Mouse (Mus musculus): ENCODE measurements around the gene Ndst2. TPM values are rescaled to one million over a fixed set of nuclear protein-coding genes. Genes with fewer than 3 reads are reported as not detected.
A peak's percentile ranks its signal among the peaks of the same experiment; 100 is the strongest.

The Ndst2 gene
- polyA plus RNA-seq (2012; rRNA removed): 28.7 and 31.4 TPM in 2 replicates

DNA sequence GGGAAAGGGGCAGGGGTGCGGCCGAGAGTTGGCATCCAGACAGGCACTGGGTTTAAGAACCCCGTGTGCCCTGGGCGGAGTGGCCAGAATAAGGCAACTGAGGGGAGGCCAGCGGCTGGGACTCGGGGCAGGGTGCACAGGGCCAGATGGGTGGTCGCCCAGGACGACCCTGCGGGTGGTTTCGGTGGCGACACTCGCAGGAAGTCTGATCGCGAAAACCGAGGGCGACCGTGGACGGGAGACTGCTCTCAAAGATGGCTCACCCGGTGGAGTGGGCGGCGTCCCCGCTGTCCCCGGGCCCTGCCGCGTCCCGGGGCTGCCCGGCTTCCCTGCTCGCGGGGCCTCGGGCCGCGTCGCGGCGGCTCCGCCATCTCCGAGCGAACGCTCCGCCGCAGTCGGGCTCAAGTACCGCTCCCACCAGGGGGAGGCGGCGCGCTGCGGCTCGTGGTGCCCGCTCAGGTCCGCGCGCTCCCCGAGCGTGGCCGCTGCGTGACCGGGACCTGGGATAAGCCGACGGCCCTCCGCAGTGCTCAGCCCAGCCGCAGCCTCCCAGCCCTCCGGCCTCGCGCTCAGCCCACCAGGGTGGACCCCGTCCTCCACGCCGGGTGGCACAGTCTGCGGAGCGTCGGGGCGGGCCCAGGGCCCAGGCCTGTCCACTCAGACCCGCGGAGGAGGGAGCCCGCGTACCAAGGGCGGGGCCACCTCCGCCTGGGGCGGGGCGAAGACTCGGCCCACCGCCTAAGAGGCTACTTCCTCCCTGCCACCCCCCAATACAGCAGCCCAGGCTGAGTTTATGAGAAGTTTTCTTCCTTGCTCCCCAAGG, at the start of gene Ndst2:
Ndst2 (minus strand) TSS at position 611 of the 823 bp plus-strand sequence.
- peak within 1 kb of the TSS; percentile 83 for H3K27ac ChIP-seq (ENCODE audit: insufficient read depth, low read depth, low read length)
- under 1% methylated on average over 60 of the region's 81 CpGs for WGBS
- peak within 1 kb of the TSS; percentile 97 for H3K4me3 ChIP-seq (ENCODE audit: insufficient read depth, low read depth, low read length)
- no peaks in the 10 kb centered on the region for H3K27me3 ChIP-seq (replicated peaks; ENCODE audit: control insufficient read depth, insufficient read depth, low read length)
- H3K4me1 ChIP-seq (ENCODE audit: control insufficient read depth, insufficient read depth, low read length): peaks cover 3% of the 10 kb centered on the region; the same call in 1 of the 2 replicates
- peaks cover 2% of the 10 kb centered on the region; the same call in 1 of the 2 replicates for H3K36me3 ChIP-seq (ENCODE audit: control insufficient read depth, insufficient read depth, low read length)
- TF ChIP-seq CTCF (conservative IDR thresholded peaks at IDR 0.05; ENCODE audit: insufficient read depth, insufficient read length, low read depth, low read length) (no peak), POLR2A (IDR thresholded peaks at IDR 0.05; ENCODE audit: low read depth, low read length) (no peak)
- peak; percentile 92 for DNase-seq

DNA sequence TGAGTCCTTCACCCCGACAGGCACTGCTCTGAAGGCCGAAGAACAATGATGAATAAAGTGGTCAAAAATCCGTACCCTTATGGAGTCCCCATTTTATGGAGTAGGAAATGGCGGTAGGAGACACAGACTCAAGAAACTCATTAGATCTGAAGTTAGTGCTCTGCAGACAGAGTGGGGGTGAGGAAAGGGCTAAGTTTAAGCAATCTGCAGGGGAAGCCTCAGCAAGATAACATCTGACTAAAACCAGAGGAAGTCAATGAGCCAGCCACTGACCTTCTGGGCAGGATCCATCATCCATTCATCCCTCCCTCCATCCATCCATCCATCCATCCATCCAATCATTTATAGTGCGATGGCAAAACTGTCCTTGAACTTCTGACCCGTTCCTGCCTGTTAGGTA, 49.2 kb upstream of the Ndst2 start:
- no peaks in the 10 kb centered on the region; the same call in 1 of the 2 replicates for H3K36me3 ChIP-seq (ENCODE audit: control insufficient read depth, insufficient read depth, low read length)
- H3K4me1 ChIP-seq (ENCODE audit: control insufficient read depth, insufficient read depth, low read length): peaks cover 8% of the 10 kb centered on the region; the same call in 1 of the 2 replicates
- WGBS: 95% methylated on average over 6 of the region's 6 CpGs
- DNase-seq: no peak
- TF ChIP-seq CTCF (conservative IDR thresholded peaks at IDR 0.05; ENCODE audit: insufficient read depth, insufficient read length, low read depth, low read length) (no peak), POLR2A (IDR thresholded peaks at IDR 0.05; ENCODE audit: low read depth, low read length) (no peak)
- H3K4me3 ChIP-seq (ENCODE audit: insufficient read depth, low read depth, low read length): no peak overlapping the region
- H3K27ac ChIP-seq (ENCODE audit: insufficient read depth, low read depth, low read length): no peak overlapping the region
- H3K27me3 ChIP-seq (replicated peaks; ENCODE audit: control insufficient read depth, insufficient read depth, low read length): no peaks in the 10 kb centered on the region

- Histone ChIP-seq H3K27me3 (replicated peaks; ENCODE audit: control insufficient read depth, insufficient read depth, low read length) (no peaks in the 10 kb centered on the region), H3K27ac (ENCODE audit: insufficient read depth, low read depth, low read length) (no peak overlapping the region), H3K4me3 (ENCODE audit: insufficient read depth, low read depth, low read length) (no peak overlapping the region), H3K4me1 (ENCODE audit: control insufficient read depth, insufficient read depth, low read length) (peaks cover 8% of the 10 kb centered on the region; the same call in 1 of the 2 replicates), H3K36me3 (ENCODE audit: control insufficient read depth, insufficient read depth, low read length) (no peaks in the 10 kb centered on the region; the same call in 1 of the 2 replicates)
- TF ChIP-seq CTCF (conservative IDR thresholded peaks at IDR 0.05; ENCODE audit: insufficient read depth, insufficient read length, low read depth, low read length) (no peak), POLR2A (IDR thresholded peaks at IDR 0.05; ENCODE audit: low read depth, low read length) (no peak)
- 73% methylated on average over 7 of the region's 7 CpGs for WGBS
- peak; percentile 21 for DNase-seq
Measured at GRCm38 (mm10) chr14:20782860-20783259, 48.5 kb upstream of the Ndst2 start.

GRCm38 (mm10) chr14:20780217-20780616, 45.9 kb upstream of the Ndst2 start:
- WGBS: 85% methylated on average over 8 of the region's 8 CpGs
- no peak for DNase-seq
- TF ChIP-seq POLR2A (IDR thresholded peaks at IDR 0.05; ENCODE audit: low read depth, low read length): no peak
- no peak for TF ChIP-seq CTCF (conservative IDR thresholded peaks at IDR 0.05; ENCODE audit: insufficient read depth, insufficient read length, low read depth, low read length)
- no peak overlapping the region for H3K27ac ChIP-seq (ENCODE audit: insufficient read depth, low read depth, low read length)
- H3K36me3 ChIP-seq (ENCODE audit: control insufficient read depth, insufficient read depth, low read length): no peaks in the 10 kb centered on the region; the same call in 1 of the 2 replicates
- H3K4me3 ChIP-seq (ENCODE audit: insufficient read depth, low read depth, low read length): no peak overlapping the region
- H3K4me1 ChIP-seq (ENCODE audit: control insufficient read depth, insufficient read depth, low read length): peaks cover 4% of the 10 kb centered on the region; the same call in 1 of the 2 replicates
- H3K27me3 ChIP-seq (replicated peaks; ENCODE audit: control insufficient read depth, insufficient read depth, low read length): no peaks in the 10 kb centered on the region

GRCm38 (mm10) chr14:20778496-20778895, 44.1 kb upstream of the Ndst2 start:
- Histone ChIP-seq H3K27me3 (replicated peaks; ENCODE audit: control insufficient read depth, insufficient read depth, low read length) (no peaks in the 10 kb centered on the region), H3K36me3 (ENCODE audit: control insufficient read depth, insufficient read depth, low read length) (no peaks in the 10 kb centered on the region; the same call in 1 of the 2 replicates), H3K27ac (ENCODE audit: insufficient read depth, low read depth, low read length) (no peak overlapping the region), H3K4me3 (ENCODE audit: insufficient read depth, low read depth, low read length) (no peak overlapping the region), H3K4me1 (ENCODE audit: control insufficient read depth, insufficient read depth, low read length) (peaks cover 12% of the 10 kb centered on the region)
- 94% methylated on average over 8 of the region's 8 CpGs for WGBS
- TF ChIP-seq CTCF (conservative IDR thresholded peaks at IDR 0.05; ENCODE audit: insufficient read depth, insufficient read length, low read depth, low read length) (no peak), POLR2A (IDR thresholded peaks at IDR 0.05; ENCODE audit: low read depth, low read length) (no peak)
- DNase-seq: no peak

DNA sequence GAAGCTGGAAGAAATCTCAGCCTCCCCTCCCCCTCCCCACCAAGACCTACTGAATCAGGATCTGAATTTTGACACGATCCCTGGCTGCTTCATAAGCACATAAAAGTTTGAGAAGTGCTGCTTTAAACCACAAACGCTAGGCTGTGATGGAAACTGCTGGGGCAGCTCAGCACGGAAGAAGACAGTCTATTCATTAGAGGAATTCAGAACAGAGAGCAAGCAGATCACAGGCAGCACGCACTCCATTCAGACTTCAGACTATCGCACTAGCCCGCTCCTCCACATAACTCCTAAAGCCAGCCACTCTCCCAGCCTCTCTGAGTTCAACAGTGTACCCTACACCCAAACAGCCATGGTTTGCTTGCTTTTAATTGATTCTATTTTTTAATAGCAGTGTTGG, 41.3 kb upstream of the Ndst2 start:
- no peak overlapping the region for H3K4me3 ChIP-seq (ENCODE audit: insufficient read depth, low read depth, low read length)
- H3K27ac ChIP-seq (ENCODE audit: insufficient read depth, low read depth, low read length): no peak overlapping the region
- H3K4me1 ChIP-seq (ENCODE audit: control insufficient read depth, insufficient read depth, low read length): peaks cover 21% of the 10 kb centered on the region
- TF ChIP-seq POLR2A (IDR thresholded peaks at IDR 0.05; ENCODE audit: low read depth, low read length) (no peak), CTCF (conservative IDR thresholded peaks at IDR 0.05; ENCODE audit: insufficient read depth, insufficient read length, low read depth, low read length) (no peak)
- H3K36me3 ChIP-seq (ENCODE audit: control insufficient read depth, insufficient read depth, low read length): no peaks in the 10 kb centered on the region; the same call in 1 of the 2 replicates
- WGBS: 41% methylated on average over 6 of the region's 6 CpGs
- no peaks in the 10 kb centered on the region for H3K27me3 ChIP-seq (replicated peaks; ENCODE audit: control insufficient read depth, insufficient read depth, low read length)
- DNase-seq: no peak

- H3K4me1 ChIP-seq (ENCODE audit: control insufficient read depth, insufficient read depth, low read length): peaks cover 21% of the 10 kb centered on the region
- H3K27me3 ChIP-seq (replicated peaks; ENCODE audit: control insufficient read depth, insufficient read depth, low read length): no peaks in the 10 kb centered on the region
- TF ChIP-seq CTCF (conservative IDR thresholded peaks at IDR 0.05; ENCODE audit: insufficient read depth, insufficient read length, low read depth, low read length) (no peak), POLR2A (IDR thresholded peaks at IDR 0.05; ENCODE audit: low read depth, low read length) (no peak)
- H3K36me3 ChIP-seq (ENCODE audit: control insufficient read depth, insufficient read depth, low read length): no peaks in the 10 kb centered on the region
- DNase-seq: peak; percentile 89
- H3K27ac ChIP-seq (ENCODE audit: insufficient read depth, low read depth, low read length): no peak overlapping the region
- 47% methylated on average over 3 of the region's 3 CpGs for WGBS
- H3K4me3 ChIP-seq (ENCODE audit: insufficient read depth, low read depth, low read length): no peak overlapping the region
Measured at GRCm38 (mm10) chr14:20773410-20773809, 39.0 kb upstream of the Ndst2 start.

Measured in kidney, adult 2 months (tissue).